Mouse (Mus musculus) limb, embryonic 14.5 days (tissue): ENCODE measurements around the gene Myo15b. TPM values are rescaled to one million over a fixed set of nuclear protein-coding genes. Genes with fewer than 3 reads are reported as not detected.

Source experiments
- ATAC-seq: fragments of 200-750 bp; cut with Nextera tagmentation; 2 replicates; pipeline ENCODE4 v1.8.0; 2017; ENCODE audit warnings: low read depth, moderate number of reproducible peaks, moderate TSS enrichment; ENCODE audit not compliant: low FRiP score
- DNase-seq: peaks from one replicate; pipeline ENCODE4 v3.0.0-alpha.2; 2015; ENCODE audit warnings: low spot score
- H3K27ac ChIP-seq: fragments of 300-500 bp; sonication (generic); replicated peaks from 2 replicates; pipeline ENCODE4 v1.5.1; 2014; ENCODE audit warnings: low read depth, mild to moderate bottlenecking, low read length, moderate library complexity, mixed read lengths
- H3K27me3 ChIP-seq: fragments of 300-500 bp; sonication (generic); 2 replicates; pipeline ENCODE4 v1.6.1; 2014; ENCODE audit warnings: low read length, mixed read lengths; ENCODE audit not compliant: control insufficient read depth, insufficient read depth
- H3K36me3 ChIP-seq: fragments of 300-500 bp; sonication (generic); 2 replicates; pipeline ENCODE4 v1.6.1; 2014; ENCODE audit warnings: mild to moderate bottlenecking, low read length, moderate library complexity, mixed read lengths; ENCODE audit not compliant: control insufficient read depth, insufficient read depth
- H3K4me1 ChIP-seq: fragments of 300-500 bp; sonication (generic); 2 replicates; pipeline ENCODE4 v1.6.1; 2014; ENCODE audit warnings: antibody characterized with exemption, low read length, mixed read lengths; ENCODE audit not compliant: control insufficient read depth, insufficient read depth
- H3K4me2 ChIP-seq: fragments of 300-500 bp; sonication (generic); replicated peaks from 2 replicates; pipeline ENCODE4 v1.6.1; 2014; ENCODE audit warnings: low read depth, mild to moderate bottlenecking, low read length, moderate library complexity; ENCODE audit not compliant: severe bottlenecking
- H3K4me3 ChIP-seq: fragments of 300-500 bp; sonication (generic); replicated peaks from 2 replicates; pipeline ENCODE4 v1.5.1; 2014; ENCODE audit warnings: low read length
- H3K9ac ChIP-seq: fragments of 300-500 bp; sonication (generic); 2 replicates; pipeline ENCODE4 v1.6.1; 2014; ENCODE audit warnings: mild to moderate bottlenecking, low read depth, low read length, moderate library complexity; ENCODE audit not compliant: severe bottlenecking
- H3K9me3 ChIP-seq: fragments of 300-500 bp; sonication (generic); 2 replicates; pipeline ENCODE4 v1.6.1; 2016; ENCODE audit warnings: low read length; ENCODE audit not compliant: control insufficient read depth
- POLR2A ChIP-seq: fragments of 200-500 bp; IDR thresholded peaks from 2 replicates; pipeline ENCODE4 v1.8.0; 2012; ENCODE audit warnings: inconsistent platforms, mild to moderate bottlenecking, moderate library complexity, borderline replicate concordance; ENCODE audit not compliant: insufficient read depth, insufficient read length; ENCODE audit errors: extremely low read depth
- whole genome bisulfite sequencing: fragments of 180-500 bp; shearing (Covaris S2); extraction: QIAGEN DNeasy Blood & Tissue Kit; methylation state at CpG from one replicate; pipeline ENCODE4 v1.1.7; 2014; 5-methylcytosine and 5-hydroxymethylcytosine counted together
- polyA plus RNA-seq, 2 experiments: library from polyadenylated mRNA; depleted of rRNA in 1 of 2; stranded (reverse) in 1 of 2; unstranded in 1 of 2; fragments of >200 nt; fragmentation: Nextera tagmentation in 1 of 2; extraction: Ambion mirVana in 1 of 2; gene quantifications; 2 replicates each; pipeline versions ENCODE4 v1.2.1 to v1.2.3; 2012 to 2014

Myo15b gene
- polyA plus RNA-seq, 2 experiments, result 0.55 to 0.56 TPM

GRCm38 (mm10) chr11:115941980-115942379, 83.8 kb downstream of the Myo15b start:
- ATAC-seq, result no peak
- Histone ChIP-seq H3K4me1 (no peaks in the 10 kb centered on the region), H3K9me3 (no peaks in the 10 kb centered on the region), H3K36me3 (peaks cover 87% of the 10 kb centered on the region), H3K27ac (no peak overlapping the region), H3K27me3 (no peaks in the 10 kb centered on the region), H3K4me2 (no peak overlapping the region), H3K4me3 (no peak overlapping the region), H3K9ac (no peak overlapping the region)
- no peak for DNase-seq
- WGBS, result 92% methylated on average over 7 of the region's 7 CpGs
- TF ChIP-seq POLR2A, result no peak

Other genes with a start within 250 kb of the Myo15b start
- 34.2 and 36.1 TPM in 2 replicates for gene Mif4gd, start 245.4 kb upstream of the Myo15b start, polyA plus RNA-seq (2012; rRNA removed)
- gene Mif4gd, start 245.4 kb upstream of the Myo15b start, polyA plus RNA-seq (2014; fragmentation: Nextera tagmentation; extraction: Ambion mirVana), result 23.1 and 23.5 TPM in 2 replicates
- gene Slc25a19, start 230.1 kb upstream of the Myo15b start, polyA plus RNA-seq (2012; rRNA removed), result 30.7 and 36.3 TPM in 2 replicates
- 20.9 and 26.9 TPM in 2 replicates for gene Slc25a19, start 230.1 kb upstream of the Myo15b start, polyA plus RNA-seq (2014; fragmentation: Nextera tagmentation; extraction: Ambion mirVana)
- 61.5 and 62.7 TPM in 2 replicates for gene Grb2, start 149.8 kb upstream of the Myo15b start, polyA plus RNA-seq (2012; rRNA removed)
- 53.8 and 58.0 TPM in 2 replicates for gene Grb2, start 149.8 kb upstream of the Myo15b start, polyA plus RNA-seq (2014; fragmentation: Nextera tagmentation; extraction: Ambion mirVana)
- 46.8 and 68.8 TPM in 2 replicates for gene Tmem94, start 93.0 kb upstream of the Myo15b start, polyA plus RNA-seq (2012; rRNA removed)
- gene Tmem94, start 93.0 kb upstream of the Myo15b start, polyA plus RNA-seq (2014; fragmentation: Nextera tagmentation; extraction: Ambion mirVana), result 17.9 and 18.8 TPM in 2 replicates
- 34.6 and 44.7 TPM in 2 replicates for gene Caskin2, start 44.8 kb upstream of the Myo15b start, polyA plus RNA-seq (2012; rRNA removed)
- gene Caskin2, start 44.8 kb upstream of the Myo15b start, polyA plus RNA-seq (2014; fragmentation: Nextera tagmentation; extraction: Ambion mirVana), result 17.3 and 21.2 TPM in 2 replicates
- gene Tsen54, start 43.7 kb upstream of the Myo15b start, polyA plus RNA-seq (2012; rRNA removed), result 32.6 and 40.0 TPM in 2 replicates
- gene Tsen54, start 43.7 kb upstream of the Myo15b start, polyA plus RNA-seq (2014; fragmentation: Nextera tagmentation; extraction: Ambion mirVana), result 28.1 and 30.2 TPM in 2 replicates
- gene Llgl2, start 34.4 kb upstream of the Myo15b start, polyA plus RNA-seq (2012; rRNA removed), result 11.2 and 12.6 TPM in 2 replicates
- gene Llgl2, start 34.4 kb upstream of the Myo15b start, polyA plus RNA-seq (2014; fragmentation: Nextera tagmentation; extraction: Ambion mirVana), result 12.3 and 13.3 TPM in 2 replicates
- 9.8 and 10.5 TPM in 2 replicates for gene Smim5, start 41.6 kb downstream of the Myo15b start, polyA plus RNA-seq (2012; rRNA removed)
- 16.0 and 17.5 TPM in 2 replicates for gene Smim5, start 41.6 kb downstream of the Myo15b start, polyA plus RNA-seq (2014; fragmentation: Nextera tagmentation; extraction: Ambion mirVana)
- 0.52 and 0.77 TPM in 2 replicates for gene Smim6, start 53.6 kb downstream of the Myo15b start, polyA plus RNA-seq (2012; rRNA removed)
- gene Smim6, start 53.6 kb downstream of the Myo15b start, polyA plus RNA-seq (2014; fragmentation: Nextera tagmentation; extraction: Ambion mirVana), result 0.83 and 0.89 TPM in 2 replicates
- gene Sap30bp, start 74.9 kb downstream of the Myo15b start, polyA plus RNA-seq (2012; rRNA removed), result 35.6 and 52.6 TPM in 2 replicates
- gene Sap30bp, start 74.9 kb downstream of the Myo15b start, polyA plus RNA-seq (2014; fragmentation: Nextera tagmentation; extraction: Ambion mirVana), result 36.6 and 36.9 TPM in 2 replicates
- gene Recql5, start 75.1 kb downstream of the Myo15b start, polyA plus RNA-seq (2012; rRNA removed), result 27.9 and 28.0 TPM in 2 replicates
- gene Recql5, start 75.1 kb downstream of the Myo15b start, polyA plus RNA-seq (2014; fragmentation: Nextera tagmentation; extraction: Ambion mirVana), result 16.1 and 18.3 TPM in 2 replicates
- gene Itgb4, start 116.3 kb downstream of the Myo15b start, polyA plus RNA-seq (2012; rRNA removed), result 11.3 and 11.6 TPM in 2 replicates
- 12.5 TPM in 2 replicates for gene Itgb4, start 116.3 kb downstream of the Myo15b start, polyA plus RNA-seq (2014; fragmentation: Nextera tagmentation; extraction: Ambion mirVana)
- 115 and 139 TPM in 2 replicates for gene Galk1, start 154.3 kb downstream of the Myo15b start, polyA plus RNA-seq (2012; rRNA removed)
- 162 and 164 TPM in 2 replicates for gene Galk1, start 154.3 kb downstream of the Myo15b start, polyA plus RNA-seq (2014; fragmentation: Nextera tagmentation; extraction: Ambion mirVana)
- gene H3f3b, start 169.6 kb downstream of the Myo15b start, polyA plus RNA-seq (2012; rRNA removed), result 871 and 951 TPM in 2 replicates
- gene H3f3b, start 169.6 kb downstream of the Myo15b start, polyA plus RNA-seq (2014; fragmentation: Nextera tagmentation; extraction: Ambion mirVana), result 1,919 and 2,014 TPM in 2 replicates
- gene Unk, start 171.9 kb downstream of the Myo15b start, polyA plus RNA-seq (2012; rRNA removed), result 80.3 and 99.4 TPM in 2 replicates
- 33.1 and 39.2 TPM in 2 replicates for gene Unk, start 171.9 kb downstream of the Myo15b start, polyA plus RNA-seq (2014; fragmentation: Nextera tagmentation; extraction: Ambion mirVana)
- gene Unc13d, start 219.6 kb downstream of the Myo15b start, polyA plus RNA-seq (2012; rRNA removed), result 4.1 and 4.3 TPM in 2 replicates
- 3.4 and 3.8 TPM in 2 replicates for gene Unc13d, start 219.6 kb downstream of the Myo15b start, polyA plus RNA-seq (2014; fragmentation: Nextera tagmentation; extraction: Ambion mirVana)
- 58.6 and 76.2 TPM in 2 replicates for gene Wbp2, start 228.6 kb downstream of the Myo15b start, polyA plus RNA-seq (2012; rRNA removed)
- gene Wbp2, start 228.6 kb downstream of the Myo15b start, polyA plus RNA-seq (2014; fragmentation: Nextera tagmentation; extraction: Ambion mirVana), result 56.8 and 57.7 TPM in 2 replicates